Mouse (Mus musculus): Measurements from ENCODE around the gene Vmn1r66.
"Not testable (repeated sequence)": the region's sequence is repeated elsewhere in the genome, so short reads cannot be mapped to it uniquely, and the experiment has no call there.

Vmn1r66 gene

GRCm38 (mm10) chr7:10277906-10278305 is at the start of gene Vmn1r66:
Vmn1r66 (minus strand) TSS chr7:10278006.
- DNase-seq (ENCODE audit: low spot score) = no peak

GRCm38 (mm10) chr7:10325462-10325861 is 47.7 kb upstream of the Vmn1r66 start:
- not testable (repeated sequence) for DNase-seq (ENCODE audit: low spot score)

DNA sequence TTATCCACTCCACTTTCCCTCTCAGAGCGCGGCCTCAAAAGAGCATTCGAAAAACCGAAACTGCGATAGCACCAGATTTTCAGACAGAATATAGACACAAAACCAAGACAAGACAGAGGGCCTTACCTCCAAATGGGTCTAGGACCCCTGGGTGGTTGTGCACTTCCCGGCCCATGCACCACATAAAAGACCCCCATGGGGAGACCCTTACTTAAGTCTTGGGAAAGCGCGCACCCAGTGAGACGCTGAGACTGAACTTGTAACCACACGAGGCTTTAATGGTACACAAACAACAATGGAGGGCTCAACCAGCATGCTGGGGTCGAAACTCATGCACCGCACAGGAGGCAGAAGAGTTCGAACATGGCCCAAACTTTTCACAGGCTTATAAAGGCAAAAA is 25.7 kb downstream of the Vmn1r66 start:
- no peak for DNase-seq (ENCODE audit: low spot score)

GRCm38 (mm10) chr7:10249146-10249545 is 28.7 kb downstream of the Vmn1r66 start:
- no peak for DNase-seq (ENCODE audit: low spot score)
